Mouse (Mus musculus): ENCODE data around the gene Shld1.

The Shld1 gene

GRCm38 (mm10) chr2:132686756-132687737, at the start of gene Shld1:
Gene Shld1 (plus strand): TSS chr2:132686931.
- DNase-seq (ENCODE audit: low spot score) = peak; percentile 37

DNA sequence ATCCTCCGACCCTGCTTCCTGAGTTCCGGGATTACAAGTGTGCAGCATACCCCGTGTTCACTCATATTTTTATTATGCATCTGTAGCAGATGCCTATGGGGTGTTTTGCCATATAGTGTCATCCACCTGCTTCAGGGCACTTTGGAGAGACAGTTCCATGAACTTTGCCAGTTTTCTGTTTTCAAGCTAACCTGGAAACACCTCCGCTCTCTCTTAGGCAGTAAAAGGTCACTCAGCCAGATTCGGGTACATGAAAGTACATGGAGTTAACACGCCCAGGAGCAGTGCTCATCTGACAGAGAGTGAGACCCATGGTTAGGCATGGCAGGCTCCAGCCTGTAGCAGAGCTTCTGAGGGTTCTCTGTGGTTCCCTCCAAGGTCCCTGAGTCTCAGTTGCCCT, 48.4 kb upstream of the Shld1 start:
- DNase-seq (ENCODE audit: low spot score) = no peak

GRCm38 (mm10) chr2:132639337-132639736, 47.4 kb upstream of the Shld1 start:
- DNase-seq (ENCODE audit: low spot score) = no peak

- DNase-seq (ENCODE audit: low spot score) = no peak
Observed at GRCm38 (mm10) chr2:132641196-132641595, 45.5 kb upstream of the Shld1 start.

DNA sequence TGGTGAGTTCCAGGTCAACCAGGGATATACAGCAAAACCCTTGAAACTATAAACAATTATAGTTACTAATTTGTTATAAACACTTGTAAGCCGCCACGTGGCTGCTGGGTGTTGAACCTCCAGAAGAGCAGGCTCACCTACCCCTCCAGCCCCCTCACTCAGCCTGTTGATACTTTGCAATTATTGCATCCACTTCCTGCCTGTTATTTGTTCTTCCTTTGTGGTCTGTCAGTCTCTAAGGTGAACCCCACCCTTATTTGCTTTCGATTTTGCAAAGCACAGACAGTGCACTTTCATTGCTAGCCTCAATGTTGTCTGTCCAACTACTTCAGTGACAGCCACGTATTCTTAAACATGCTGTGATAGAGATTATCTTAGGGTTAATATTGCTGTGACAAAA, 43.6 kb upstream of the Shld1 start:
- no peak for DNase-seq (ENCODE audit: low spot score)

DNA sequence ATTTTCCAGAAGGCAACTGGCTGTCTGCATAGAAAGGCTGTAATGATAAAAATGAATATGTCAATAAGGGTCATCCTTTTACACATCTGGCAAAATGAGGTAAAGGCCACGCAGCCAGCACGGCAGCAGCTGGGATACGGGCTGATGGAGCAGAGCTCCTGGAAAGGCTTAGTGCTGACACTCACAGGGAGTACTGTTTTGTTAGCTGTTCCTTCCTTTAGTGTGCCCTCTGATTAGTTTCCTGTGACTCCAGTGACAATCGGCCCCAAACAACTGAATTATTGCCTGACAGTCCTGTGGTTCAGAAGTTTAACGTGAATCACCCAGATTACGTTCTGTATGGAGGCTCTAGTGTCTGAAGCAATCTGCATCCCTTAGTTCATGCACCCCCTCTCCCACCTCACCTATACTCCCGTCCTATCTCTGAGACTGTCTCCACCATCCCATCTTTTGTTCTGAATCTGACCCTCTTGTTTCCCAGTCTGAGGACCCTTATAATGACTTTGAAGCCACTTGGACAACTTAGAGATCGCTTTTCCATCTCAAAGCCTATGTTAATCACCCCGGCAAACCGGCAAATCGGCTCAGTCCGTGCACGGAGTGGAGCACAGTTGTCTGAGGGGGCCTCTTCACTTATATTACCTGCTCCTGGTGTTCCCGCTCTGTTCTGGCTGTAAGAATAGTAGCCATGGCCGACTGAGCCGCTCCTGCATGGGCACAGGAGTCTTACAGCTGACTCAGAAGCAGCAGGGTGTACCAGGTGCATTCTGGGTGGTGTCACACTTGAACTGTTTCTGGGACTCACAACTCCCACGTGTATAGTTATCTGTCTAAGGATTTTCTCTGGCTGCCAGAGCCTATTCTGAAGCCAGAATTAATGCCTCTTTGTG, 39.6 kb upstream of the Shld1 start:
- no peak for DNase-seq (ENCODE audit: low spot score)

DNA sequence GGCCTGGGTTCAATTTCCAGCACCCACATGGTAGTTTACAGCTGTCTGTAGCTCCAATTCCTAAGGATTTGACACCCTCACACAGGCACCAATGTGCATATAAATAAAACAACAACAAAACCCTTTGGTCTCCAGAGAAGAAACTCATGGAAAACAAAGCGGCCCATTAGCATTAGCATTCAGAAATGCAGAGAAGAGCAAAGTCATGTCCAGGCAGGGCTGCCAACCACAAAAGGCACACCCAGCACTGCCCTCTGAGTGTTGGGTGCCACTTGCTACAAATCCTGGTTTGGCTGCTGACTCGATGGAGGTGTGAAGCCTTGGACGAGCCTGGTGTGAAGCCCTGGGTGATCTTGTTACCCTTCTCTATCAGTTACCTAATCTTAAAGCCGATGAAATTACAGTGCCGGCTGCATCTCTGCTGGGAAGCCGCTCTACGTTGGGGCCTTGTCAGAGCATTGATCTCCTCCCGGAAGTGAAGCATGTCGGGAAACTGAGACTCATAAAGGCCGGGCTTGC, 37.3 kb upstream of the Shld1 start:
- DNase-seq (ENCODE audit: low spot score) = no peak

DNA sequence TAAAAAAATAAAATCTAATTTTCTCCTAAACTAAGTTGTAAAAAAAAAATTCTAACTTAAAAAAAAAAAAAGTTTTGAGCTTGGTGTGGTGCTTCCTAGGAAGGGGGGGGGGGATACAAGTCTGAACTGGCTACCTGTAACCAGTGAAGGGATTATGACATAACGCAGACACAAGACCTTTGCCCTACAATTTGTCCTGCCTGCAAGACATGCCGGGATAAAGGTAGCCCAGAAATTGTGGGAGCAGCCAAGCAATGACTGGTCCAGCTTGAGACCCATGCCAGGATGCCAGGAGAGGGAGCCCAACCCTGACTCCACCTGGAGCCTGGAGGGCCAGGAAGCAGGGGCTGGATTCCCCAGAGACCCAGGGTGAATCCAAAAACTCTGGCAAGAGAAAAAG, 36.2 kb upstream of the Shld1 start:
- DNase-seq (ENCODE audit: low spot score) = no peak

GRCm38 (mm10) chr2:132652476-132652875, 34.3 kb upstream of the Shld1 start:
- no peak for DNase-seq (ENCODE audit: low spot score)

DNA sequence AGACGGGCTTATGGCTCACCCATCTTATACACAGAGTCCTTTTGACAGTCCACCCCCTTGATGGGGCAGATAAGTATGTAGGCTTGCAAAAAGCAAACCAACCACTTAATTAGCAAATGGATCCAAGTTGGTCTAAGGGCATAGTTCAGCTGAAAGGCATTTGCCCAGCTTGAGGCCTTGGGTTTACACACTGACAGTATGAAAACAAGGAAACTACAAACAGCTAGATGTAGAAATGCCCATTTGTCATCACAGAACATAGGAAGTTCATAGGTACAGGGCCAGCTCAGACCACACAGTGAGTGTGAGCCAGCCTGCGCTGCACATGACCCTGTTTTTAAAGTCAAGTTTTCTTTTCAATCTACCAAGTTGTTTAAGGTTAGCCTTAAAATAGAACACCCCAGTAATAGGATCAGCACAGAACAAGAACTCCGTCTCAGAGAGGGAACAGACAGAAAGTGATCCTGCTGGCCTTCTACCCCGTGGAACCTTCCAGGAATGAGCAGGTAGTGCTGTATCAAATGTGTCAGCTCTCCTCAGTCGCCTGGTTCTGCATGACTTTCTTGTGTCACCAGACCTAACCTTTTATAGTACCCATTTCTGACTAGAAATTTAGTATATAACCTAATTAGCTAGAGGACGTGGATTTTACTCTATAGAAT, 31.8 kb upstream of the Shld1 start:
- no peak for DNase-seq (ENCODE audit: low spot score)

DNA sequence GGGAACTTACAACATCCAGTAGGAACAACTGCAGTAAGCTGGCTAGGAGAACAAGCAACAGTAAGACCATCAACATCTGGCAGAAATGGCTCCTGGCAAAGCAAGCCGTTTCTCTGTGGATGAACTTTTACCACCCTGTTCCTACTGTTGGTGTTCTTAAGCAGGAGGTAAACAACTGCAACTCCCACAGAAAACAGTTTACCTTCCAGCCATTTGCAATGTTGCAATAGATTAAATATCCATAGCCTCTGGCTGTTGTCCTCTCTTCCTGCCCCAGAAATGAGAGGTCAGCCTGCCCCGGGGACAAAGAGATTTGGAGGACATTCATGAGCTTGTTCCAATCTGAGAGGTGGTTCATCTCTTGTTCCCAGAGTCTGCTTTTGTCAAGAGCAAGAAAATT, 29.5 kb upstream of the Shld1 start:
- DNase-seq (ENCODE audit: low spot score) = no peak

DNA sequence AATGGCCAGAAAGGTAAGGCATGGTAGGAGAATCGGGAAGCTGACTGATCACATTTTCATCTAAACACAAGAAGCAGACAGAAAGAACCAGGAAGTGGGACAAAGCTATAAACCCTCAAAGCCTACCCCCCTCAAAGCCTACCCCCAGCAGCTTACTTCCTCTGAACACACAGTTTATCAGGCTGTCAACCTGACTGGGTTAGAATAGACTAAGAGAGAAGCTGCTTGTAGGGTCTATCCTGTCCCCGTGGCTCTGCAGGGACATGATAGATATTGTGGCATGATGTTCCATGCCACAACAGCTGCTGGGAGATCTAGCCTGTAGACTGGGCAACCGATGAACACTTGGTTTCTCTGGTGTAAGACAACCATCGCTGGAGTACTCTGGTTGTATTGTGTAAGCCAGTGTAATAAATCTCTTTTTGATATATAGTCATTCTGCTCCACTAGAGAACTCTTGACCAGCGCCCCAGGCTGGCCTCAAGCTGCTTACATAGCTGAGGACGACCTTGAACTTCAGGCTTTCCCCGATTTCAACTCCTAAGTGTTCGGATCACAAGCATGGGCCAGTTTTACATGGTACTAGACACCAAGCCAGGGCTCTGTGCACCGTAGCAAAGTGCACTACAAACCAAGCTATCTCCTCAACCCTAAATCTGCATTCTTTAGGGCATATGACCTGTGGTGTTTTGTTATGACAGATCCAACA, 28.2 kb upstream of the Shld1 start:
- no peak for DNase-seq (ENCODE audit: low spot score)

- DNase-seq (ENCODE audit: low spot score) = no peak
Observed at GRCm38 (mm10) chr2:132669091-132669490, 17.6 kb upstream of the Shld1 start.

GRCm38 (mm10) chr2:132670290-132670689, 16.4 kb upstream of the Shld1 start:
- no peak for DNase-seq (ENCODE audit: low spot score)

- no peak for DNase-seq (ENCODE audit: low spot score)
Observed at GRCm38 (mm10) chr2:132672121-132672520, 14.6 kb upstream of the Shld1 start.

GRCm38 (mm10) chr2:132676111-132676510, 10.6 kb upstream of the Shld1 start:
- DNase-seq (ENCODE audit: low spot score) = no peak

- no peak for DNase-seq (ENCODE audit: low spot score)
Observed at GRCm38 (mm10) chr2:132685001-132685400, 1.7 kb upstream of the Shld1 start.

DNA sequence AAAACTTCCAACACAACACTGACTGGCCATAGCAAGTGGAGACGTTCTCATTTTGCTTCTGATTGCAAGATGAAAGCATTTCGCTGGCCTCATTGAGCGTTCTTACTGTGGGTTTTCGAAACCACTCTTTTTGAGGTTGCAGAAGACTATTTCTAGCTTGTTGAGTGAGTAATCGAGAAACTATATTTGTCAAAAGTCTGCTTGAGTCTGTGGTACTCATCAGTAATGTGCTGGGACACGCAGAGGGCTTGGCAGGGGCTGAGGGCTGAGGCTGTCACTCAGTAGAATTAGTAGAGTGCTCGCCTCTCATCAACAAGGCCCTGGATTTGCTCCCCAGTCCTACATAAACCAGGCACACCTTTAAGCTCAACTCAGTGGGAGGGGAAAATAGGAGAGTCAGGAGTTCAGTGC, 1.9 kb downstream of the Shld1 start:
- DNase-seq (ENCODE audit: low spot score) = no peak

- DNase-seq (ENCODE audit: low spot score) = no peak
Observed at GRCm38 (mm10) chr2:132689188-132689568, 2.4 kb downstream of the Shld1 start.

DNA sequence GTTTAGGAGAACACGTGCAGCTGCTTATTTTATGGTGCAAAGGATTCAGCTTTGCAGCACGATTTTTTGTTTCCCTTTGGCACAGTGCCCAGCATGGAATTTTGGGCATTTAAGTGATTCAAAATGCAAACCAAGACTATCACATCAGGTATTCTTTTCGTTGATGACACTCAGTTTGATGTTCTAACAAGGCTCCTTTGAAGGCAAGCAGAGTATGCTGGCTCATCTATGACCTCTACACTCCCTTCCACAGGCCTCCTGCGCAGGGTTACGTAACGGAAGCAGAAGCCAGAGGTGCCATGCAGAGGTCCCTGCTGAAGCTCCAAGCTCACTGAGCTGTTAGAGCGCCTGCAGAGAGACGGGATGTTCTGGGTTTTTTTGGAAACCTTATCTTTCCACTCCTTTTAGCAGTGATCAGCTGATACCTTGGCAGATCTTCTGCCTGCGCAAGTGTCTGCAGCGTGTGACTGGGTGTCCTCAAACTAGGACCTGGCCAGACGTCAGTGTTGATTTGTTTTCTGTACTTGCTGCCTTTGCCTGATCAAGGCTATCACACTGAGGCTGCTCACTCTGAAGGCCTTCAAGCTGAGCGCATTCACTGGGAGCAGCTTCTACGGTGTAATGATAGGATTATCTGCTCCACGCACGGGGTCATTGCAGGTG, 3.0 kb downstream of the Shld1 start:
- no peak for DNase-seq (ENCODE audit: low spot score)

DNA sequence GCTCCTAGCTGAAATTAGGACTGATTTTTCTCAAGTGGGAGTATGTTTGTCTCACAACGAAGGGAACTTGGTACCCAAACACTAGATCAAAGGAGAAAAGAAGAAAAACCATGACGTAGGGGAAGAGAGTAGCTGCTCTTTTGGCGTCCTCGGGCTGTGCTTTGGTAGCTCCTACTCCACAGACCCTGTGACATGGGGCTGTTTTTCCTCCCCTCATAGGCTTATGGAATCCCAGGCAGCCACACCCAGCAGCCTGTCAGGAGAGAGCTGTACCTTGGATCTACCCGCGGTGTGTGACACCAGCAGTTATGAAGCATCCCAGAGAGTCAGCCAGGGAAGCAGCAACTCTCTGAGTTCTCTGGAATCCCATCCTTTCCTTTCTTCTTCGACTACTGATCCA, 5.0 kb downstream of the Shld1 start:
- DNase-seq (ENCODE audit: low spot score) = no peak
